Mouse (Mus musculus) embryonic facial prominence, embryonic 11.5 days (tissue): ENCODE data around the gene Eif6. TPM values are rescaled to one million over a fixed set of nuclear protein-coding genes. Genes with fewer than 3 reads are reported as not detected.
A peak's percentile ranks its signal among the peaks of the same experiment; 100 is the strongest.
"Not testable (repeated sequence)": the region's sequence is repeated elsewhere in the genome, so short reads cannot be mapped to it uniquely, and the experiment has no call there.

Experiments used
- ATAC-seq: fragments of 200-750 bp; cut with Nextera tagmentation; replicated peaks from 2 replicates; pipeline ENCODE4 v1.8.0; 2017; ENCODE audit warnings: low read depth; ENCODE audit not compliant: insufficient number of reproducible peaks, low FRiP score, low TSS enrichment
- DNase-seq: peaks from one replicate; pipeline ENCODE4 v3.0.0-alpha.2; 2015; ENCODE audit warnings: low spot score
- H3K27ac ChIP-seq: fragments of 300-500 bp; sonication (generic); replicated peaks from 2 replicates; pipeline ENCODE4 v1.5.1; 2014; ENCODE audit warnings: mild to moderate bottlenecking, low read depth, low read length, control low read depth
- H3K27me3 ChIP-seq: fragments of 300-500 bp; sonication (generic); 2 replicates; pipeline ENCODE4 v1.6.1; 2014; ENCODE audit warnings: mild to moderate bottlenecking, low read length, moderate library complexity, mixed read lengths; ENCODE audit not compliant: control insufficient read depth, insufficient read depth
- H3K36me3 ChIP-seq: fragments of 300-500 bp; sonication (generic); replicated peaks from 2 replicates; pipeline ENCODE4 v1.6.1; 2014; ENCODE audit warnings: low read depth, mild to moderate bottlenecking, low read length, moderate library complexity, mixed read lengths; ENCODE audit not compliant: control insufficient read depth, insufficient read depth
- H3K4me1 ChIP-seq: fragments of 300-500 bp; sonication (generic); 2 replicates; pipeline ENCODE4 v1.6.1; 2014; ENCODE audit warnings: low read length, mixed read lengths; ENCODE audit not compliant: control insufficient read depth, insufficient read depth
- H3K4me2 ChIP-seq: fragments of 300-500 bp; sonication (generic); 2 replicates; pipeline ENCODE4 v1.6.1; 2014; ENCODE audit warnings: low read depth, mild to moderate bottlenecking, control low read depth, low read length, moderate library complexity
- H3K4me3 ChIP-seq: fragments of 300-500 bp; sonication (generic); 2 replicates; pipeline ENCODE4 v1.5.1; 2014; ENCODE audit warnings: low read depth, low read length, control low read depth
- H3K9ac ChIP-seq: fragments of 300-500 bp; sonication (generic); replicated peaks from 2 replicates; pipeline ENCODE4 v1.6.1; 2014; ENCODE audit warnings: mild to moderate bottlenecking, control low read depth, low read length
- H3K9me3 ChIP-seq: fragments of 300-500 bp; sonication (generic); replicated peaks from 2 replicates; pipeline ENCODE4 v1.6.1; 2016; ENCODE audit warnings: mild to moderate bottlenecking, low read length, inconsistent platforms, mixed read lengths; ENCODE audit not compliant: control insufficient read depth
- WGBS: fragments of 180-500 bp; shearing (Covaris S2); extraction: QIAGEN DNeasy Blood & Tissue Kit; methylation state at CpG from one replicate; pipeline ENCODE4 v1.1.7; 2014; 5-methylcytosine and 5-hydroxymethylcytosine counted together
- polyA plus RNA-seq: library from polyadenylated mRNA; unstranded; fragments of >200 nt; fragmentation: Nextera tagmentation; extraction: Ambion mirVana; gene quantifications from 2 replicates; pipeline ENCODE4 v1.2.1, GENCODE M21; 2014

The Eif6 gene
- polyA plus RNA-seq, 1 experiment from 2014 or later, result 198 TPM

GRCm38 (mm10) chr2:155838961-155839360 lies 12.2 kb upstream of the Eif6 start:
- 85% methylated on average over 4 of the region's 4 CpGs for WGBS
- Histone ChIP-seq H3K9me3 (no peaks in the 10 kb centered on the region), H3K4me1 (no peaks in the 10 kb centered on the region), H3K36me3 (no peaks in the 10 kb centered on the region), H3K9ac (no peak overlapping the region), H3K27ac (no peak overlapping the region), H3K4me2 (no peak overlapping the region), H3K27me3 (no peaks in the 10 kb centered on the region), H3K4me3 (no peak overlapping the region)
- ATAC-seq (no peak), DNase-seq (no peak)

GRCm38 (mm10) chr2:155837961-155838360 lies 11.2 kb upstream of the Eif6 start:
- H3K4me1 ChIP-seq, result no peaks in the 10 kb centered on the region
- no peak for DNase-seq
- no peak for ATAC-seq
- H3K9ac ChIP-seq, result no peak overlapping the region
- H3K27me3 ChIP-seq, result no peaks in the 10 kb centered on the region
- no peak overlapping the region for H3K27ac ChIP-seq
- no peaks in the 10 kb centered on the region for H3K9me3 ChIP-seq
- WGBS, result 69% methylated on average over 3 of the region's 3 CpGs
- no peaks in the 10 kb centered on the region for H3K36me3 ChIP-seq
- H3K4me3 ChIP-seq, result no peak overlapping the region
- no peak overlapping the region for H3K4me2 ChIP-seq

- no peak within 1 kb of the TSS for H3K9ac ChIP-seq
- DNase-seq (no peak), ATAC-seq (no peak)
- H3K27ac ChIP-seq, result no peak within 1 kb of the TSS
- no peak within 1 kb of the TSS for H3K4me2 ChIP-seq
- H3K36me3 ChIP-seq, result no peaks in the 10 kb centered on the region
- no peaks in the 10 kb centered on the region for H3K9me3 ChIP-seq
- WGBS, result 62% methylated on average over 9 of the region's 9 CpGs
- H3K4me1 ChIP-seq, result no peaks in the 10 kb centered on the region
- no peaks in the 10 kb centered on the region for H3K27me3 ChIP-seq
- H3K4me3 ChIP-seq, result no peak within 1 kb of the TSS
Observed at GRCm38 (mm10) chr2:155834732-155835131, 8.0 kb upstream of the Eif6 start, which contains the start of gene Fam83c. TSS of gene Fam83c (minus strand) at chr2:155834854.

GRCm38 (mm10) chr2:155832087-155832486 lies 5.4 kb upstream of the Eif6 start:
- not testable (repeated sequence) for ATAC-seq, H3K27me3 ChIP-seq
- WGBS, result 72% methylated on average over 1 of the region's 1 CpGs

GRCm38 (mm10) chr2:155831302-155831701 lies 4.6 kb upstream of the Eif6 start:
- DNase-seq, result no peak
- WGBS, result 59% methylated on average over 9 of the region's 9 CpGs
- Histone ChIP-seq H3K9ac (no peak overlapping the region), H3K9me3 (no peaks in the 10 kb centered on the region), H3K36me3 (no peaks in the 10 kb centered on the region), H3K4me3 (no peak overlapping the region), H3K27me3 (no peaks in the 10 kb centered on the region), H3K27ac (no peak overlapping the region), H3K4me2 (no peak overlapping the region), H3K4me1 (no peaks in the 10 kb centered on the region)
- ATAC-seq, result no peak

More at GRCm38 (mm10) chr2:155832087-155832486, 5.4 kb upstream of the Eif6 start:
- H3K36me3 ChIP-seq, H3K27ac ChIP-seq, H3K9ac ChIP-seq, H3K4me2 ChIP-seq, H3K4me3 ChIP-seq, H3K4me1 ChIP-seq, DNase-seq, H3K9me3 ChIP-seq: not testable (repeated sequence)

- H3K4me3 ChIP-seq, result no peak overlapping the region
- 91% methylated on average over 8 of the region's 8 CpGs for WGBS
- H3K9ac ChIP-seq, result no peak overlapping the region
- H3K4me1 ChIP-seq, result no peaks in the 10 kb centered on the region
- DNase-seq (no peak), ATAC-seq (no peak)
- H3K27me3 ChIP-seq, result no peaks in the 10 kb centered on the region
- H3K9me3 ChIP-seq, result no peaks in the 10 kb centered on the region
- H3K36me3 ChIP-seq, result no peaks in the 10 kb centered on the region
- no peak overlapping the region for H3K27ac ChIP-seq
- no peak overlapping the region for H3K4me2 ChIP-seq
Observed at GRCm38 (mm10) chr2:155830841-155831240, 4.1 kb upstream of the Eif6 start.

GRCm38 (mm10) chr2:155825904-155826629 lies 658 bp downstream of the Eif6 start:
- ATAC-seq (peak; percentile 10; the same call in 1 of the 2 replicates), DNase-seq (peak; percentile 14)
- peak overlapping the region; percentile 74 for H3K4me3 ChIP-seq
- H3K27me3 ChIP-seq, result no peaks in the 10 kb centered on the region
- peak overlapping the region; percentile 58 for H3K4me2 ChIP-seq
- no peaks in the 10 kb centered on the region; the same call in 1 of the 2 replicates for H3K4me1 ChIP-seq
- H3K9ac ChIP-seq, result peak overlapping the region; percentile 68
- 0 out of 2 replicates have a peak overlapping the region, but pooled peaks have one; percentile 23 for H3K27ac ChIP-seq
- peaks cover 3% of the 10 kb centered on the region; the same call in 1 of the 2 replicates for H3K36me3 ChIP-seq
- no peaks in the 10 kb centered on the region for H3K9me3 ChIP-seq
- WGBS, result 3% methylated on average over 50 of the region's 52 CpGs

- ATAC-seq (no peak), DNase-seq (no peak)
- Histone ChIP-seq H3K9ac (no peak overlapping the region), H3K27ac (no peak overlapping the region), H3K4me1 (no peaks in the 10 kb centered on the region; the same call in 1 of the 2 replicates), H3K4me2 (no peak overlapping the region), H3K27me3 (no peaks in the 10 kb centered on the region), H3K9me3 (no peaks in the 10 kb centered on the region), H3K4me3 (no peak overlapping the region), H3K36me3 (peaks cover 3% of the 10 kb centered on the region)
- 95% methylated on average over 8 of the region's 8 CpGs for WGBS
Observed at GRCm38 (mm10) chr2:155823722-155824121, 3.0 kb downstream of the Eif6 start.
